Comparison of ENCODE assay signal across 8 mouse cellular contexts in genomic region chr2:169790439-169791131, GRCm38 (mm10).
DNase-seq lines count a peak whose midpoint lies in the region; ATAC-seq and TF ChIP-seq lines count a peak whose summit lies in the region.

No protein-coding gene starts in this region.

- no peaks in the 10 kb centered on the region for H3K9me3 ChIP-seq in ES-E14 (ENCODE audit: control insufficient read depth, insufficient read depth, low read depth, low read length)
- H3K9me3 ChIP-seq in hindbrain, embryonic 12.5 days (replicated peaks), result no peaks in the 10 kb centered on the region
- peaks cover 12% of the 10 kb centered on the region for H3K9me3 ChIP-seq in megakaryocyte, embryonic 14.5 days

- DNase-seq in ES-E14 (ENCODE audit: low read depth, low spot score), result peak; percentile 30
- DNase-seq in brain, embryonic 18.5 days (ENCODE audit: low read depth, low spot score), result peak; percentile 28
- peak; percentile 57 for DNase-seq in gastrocnemius, adult 18-20 months (ENCODE audit: low spot score)
- DNase-seq in left cerebral cortex, postnatal 25 days (ENCODE audit: low spot score in 2 of 2), result peak; percentile 9 to 23
- peak; percentile 45 for DNase-seq in right cerebral cortex, postnatal 4 days

- peak overlapping the region in 1 of 2 experiments; percentile 29; a peak in 2 of 4 replicates for H3K4me3 ChIP-seq in ES-E14 (ENCODE audit: insufficient read depth in 1 of 2, low read depth in 1 of 2, low read length in 2 of 2, poor library complexity in 1 of 2, severe bottlenecking in 1 of 2)
- H3K4me3 ChIP-seq in hindbrain, embryonic 12.5 days, result 0 out of 2 replicates have a peak overlapping the region, but pooled peaks have one; percentile 13
- H3K4me3 ChIP-seq in megakaryocyte, embryonic 14.5 days (replicated peaks), result peak overlapping the region; percentile 77

- H3K9ac ChIP-seq in ES-E14 (ENCODE audit: insufficient read depth, low read depth, low read length, poor library complexity, severe bottlenecking), result no peak overlapping the region
- peak overlapping the region; percentile 47 for H3K9ac ChIP-seq in hindbrain, embryonic 12.5 days

- no peak overlapping the region for H3K27ac ChIP-seq in ES-E14 (ENCODE audit: insufficient read depth, low read depth, low read length, poor library complexity, severe bottlenecking)
- H3K27ac ChIP-seq in hindbrain, embryonic 12.5 days, result peak overlapping the region; percentile 70

- intact Hi-C loops in left cerebral cortex, postnatal 25 days (cut with DNase I), result no loop called here

- peak; percentile 58; the same call in 1 of the 2 replicates for ATAC-seq in hindbrain, embryonic 12.5 days (ENCODE audit: low FRiP score)
- no peak for ATAC-seq in erythroblast, adult 5-6 weeks (replicated peaks; ENCODE audit: low FRiP score, poor library complexity, severe bottlenecking)

- H3K4me2 ChIP-seq in hindbrain, embryonic 12.5 days (replicated peaks), result peak overlapping the region; percentile 50

- no peaks in the 10 kb centered on the region for H3K27me3 ChIP-seq in hindbrain, embryonic 12.5 days
- no peaks in the 10 kb centered on the region for H3K27me3 ChIP-seq in megakaryocyte, embryonic 14.5 days (replicated peaks)

- in situ Hi-C loops in ES-E14 (cut with MboI; ENCODE audit: low sequenced_read_pairs in 2 of 2, unreplicated experiment in 2 of 2), result no loop called here

- WGBS in hindbrain, embryonic 12.5 days, result 1% methylated on average over 12 of the region's 12 CpGs

- H3K36me3 ChIP-seq in ES-E14 (ENCODE audit: control insufficient read depth, insufficient read depth, low read length, poor library complexity, severe bottlenecking), result no peaks in the 10 kb centered on the region
- H3K36me3 ChIP-seq in hindbrain, embryonic 12.5 days, result no peaks in the 10 kb centered on the region
- H3K36me3 ChIP-seq in megakaryocyte, embryonic 14.5 days (replicated peaks; ENCODE audit: low read length), result no peaks in the 10 kb centered on the region

- H3K4me1 ChIP-seq in ES-E14 (ENCODE audit: control insufficient read depth in 2 of 2, insufficient read depth in 2 of 2, low read length in 2 of 2, poor library complexity in 1 of 2), result no peaks in the 10 kb centered on the region
- peaks cover 42% of the 10 kb centered on the region for H3K4me1 ChIP-seq in hindbrain, embryonic 12.5 days
- H3K4me1 ChIP-seq in megakaryocyte, embryonic 14.5 days, result peaks cover 4% of the 10 kb centered on the region; the same call in 1 of the 2 replicates

TF ChIP-seq in ES-E14, 5 proteins besides CTCF, POLR2A, EP300 and RAD21:
- TF ChIP-seq HCFC1 (IDR thresholded peaks at IDR 0.05; ENCODE audit: borderline replicate concordance, insufficient read depth, low read length) (no peak), ZC3H11A (IDR thresholded peaks at IDR 0.05; ENCODE audit: borderline replicate concordance, low read depth, low read length) (no peak), ZNF384 (IDR thresholded peaks at IDR 0.05; ENCODE audit: low read depth, low read length) (no peak), CHD2 (IDR thresholded peaks at IDR 0.05; ENCODE audit: low read depth, low read length) (no peak), MAFK (IDR thresholded peaks at IDR 0.05; ENCODE audit: insufficient read depth, low read depth, low read length) (no peak)
